Mouse (Mus musculus) lung, postnatal 0 days (tissue): ENCODE results near the gene Fgf11.

ENCODE experiments used
- CTCF ChIP-seq: IDR thresholded peaks from 2 replicates; pipeline ENCODE4 v1.5.1; 2016; ENCODE audit warnings: antibody characterized with exemption, mild to moderate bottlenecking
- EP300 ChIP-seq: IDR thresholded peaks from 2 replicates; pipeline ENCODE4 v1.6.1; 2016; ENCODE audit warnings: antibody characterized with exemption, mild to moderate bottlenecking, control low read depth

DNA sequence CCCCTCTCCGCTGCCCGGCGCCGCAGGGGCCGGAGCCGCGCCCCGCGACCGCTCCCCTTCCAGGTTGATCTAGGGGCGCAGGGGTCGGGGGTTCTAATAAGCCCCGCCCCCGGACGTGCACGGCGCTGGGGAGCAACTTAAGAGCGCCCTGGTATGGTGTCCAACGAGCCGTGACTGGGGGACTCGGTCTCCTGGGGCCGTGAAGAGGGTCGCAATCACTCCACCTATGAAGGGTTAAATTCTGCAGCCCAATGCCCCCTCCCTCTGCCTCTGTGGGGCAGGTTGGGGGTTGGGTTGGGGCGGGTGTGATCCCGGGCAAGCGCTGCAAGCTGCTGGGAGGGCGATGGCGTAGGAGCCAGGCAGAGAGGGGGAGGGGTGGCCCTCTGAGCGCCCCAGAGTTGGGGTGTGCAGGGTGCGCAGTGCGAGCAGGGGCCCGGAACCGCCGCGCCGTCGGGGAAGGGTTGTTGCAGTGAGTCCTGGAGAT, 35.5 kb downstream of the Fgf11 start:
- TF ChIP-seq EP300: no peak
- peak; percentile 20; the same call in 1 of the 2 replicates for TF ChIP-seq CTCF
